Mouse (Mus musculus) testis, adult 2 months (tissue): Measurements from ENCODE around the gene Slc9a8.

ENCODE experiments used
- CTCF ChIP-seq: fragments of 200-500 bp; IDR thresholded peaks from 2 replicates; pipeline ENCODE4 v1.5.1; 2012; ENCODE audit warnings: low read depth, mild to moderate bottlenecking, inconsistent platforms, low read length, moderate library complexity; ENCODE audit not compliant: control insufficient read depth, insufficient read depth, insufficient replicate concordance
- POLR2A ChIP-seq: fragments of 200-500 bp; IDR thresholded peaks from 2 replicates; pipeline ENCODE4 v1.6.1; 2012; ENCODE audit warnings: low read depth, mild to moderate bottlenecking, inconsistent platforms, low read length, moderate library complexity; ENCODE audit not compliant: control insufficient read depth

DNA sequence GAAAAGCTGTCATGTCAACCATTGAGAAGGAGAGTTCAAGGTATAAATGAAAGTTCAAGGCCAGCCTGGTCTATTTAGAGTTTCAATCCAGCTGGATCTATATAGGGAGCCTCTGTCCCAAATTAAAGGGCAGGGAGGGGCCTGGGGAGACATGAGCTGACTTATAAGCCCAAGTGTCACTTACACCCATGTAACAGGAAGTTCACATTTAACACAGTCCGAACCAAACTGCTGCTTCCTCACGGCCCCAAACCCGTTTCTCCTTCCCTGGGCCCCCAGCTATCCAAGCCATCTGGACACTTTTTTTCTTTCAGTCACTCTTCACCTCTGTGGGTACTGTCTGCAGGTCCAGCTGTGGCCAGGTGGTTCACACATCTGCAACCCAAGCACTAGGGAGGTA lies 43.8 kb upstream of the Slc9a8 start:
- TF ChIP-seq POLR2A (no peak), CTCF (no peak)
